Mouse (Mus musculus): ENCODE measurements around the gene Clip2. TPM values are rescaled to one million over a fixed set of nuclear protein-coding genes. Genes with fewer than 3 reads are reported as not detected.

The Clip2 gene
- total and polyA plus RNA-seq, 3 experiments = 5.4 to 16.7 (median 8.7) TPM

DNA sequence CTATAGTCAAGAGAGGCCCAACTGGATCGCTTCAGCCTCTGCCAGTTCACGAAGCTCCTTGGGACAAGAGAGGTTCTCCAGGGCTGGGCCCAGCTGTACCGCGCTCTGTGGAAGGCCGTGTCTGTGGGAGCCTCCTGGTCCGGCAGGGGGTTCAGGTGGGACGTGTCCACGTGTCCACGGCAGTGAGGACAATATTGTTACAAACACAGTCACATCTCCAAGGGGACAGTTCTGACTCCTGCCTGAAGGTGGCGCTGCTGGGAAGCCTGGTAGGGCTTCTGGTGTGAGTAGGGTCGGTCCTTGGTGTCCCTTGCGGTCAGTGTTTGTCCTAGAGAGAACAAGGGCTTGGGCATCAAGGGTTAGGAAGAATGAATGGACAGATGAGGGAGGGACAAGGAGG lies 61.8 kb downstream of the Clip2 start:
- Histone ChIP-seq H3K4me2 (ENCODE audit: insufficient read depth, low read depth, poor library complexity, severe bottlenecking) (no peak overlapping the region), H3K36me3 (replicated peaks in 1 of 2; ENCODE audit: control insufficient read depth in 1 of 2, insufficient read depth in 1 of 2, low read length in 1 of 2) (peaks cover 0 to 43% of the 10 kb centered on the region in 2 experiments), H3K4me3 (replicated peaks in 1 of 3; ENCODE audit: low read depth in 2 of 3, low read length in 2 of 3, poor library complexity in 1 of 3) (peak overlapping the region in 1 of 3 experiments; percentile 10), H3K9ac (ENCODE audit: insufficient read depth, low read depth) (no peak overlapping the region), H3K27me3 (replicated peaks) (no peaks in the 10 kb centered on the region), H3K9me3 (replicated peaks; ENCODE audit: low read length) (no peaks in the 10 kb centered on the region), H3K27ac (ENCODE audit: insufficient read depth, low read depth) (no peak overlapping the region), H3K79me2 (replicated peaks; ENCODE audit: control insufficient read depth, extremely low read depth, insufficient read depth, poor library complexity, severe bottlenecking) (no peaks in the 10 kb centered on the region), H3K4me1 (ENCODE audit: control insufficient read depth in 1 of 2, insufficient read depth in 2 of 2) (peaks cover 25 to 63% of the 10 kb centered on the region in 2 experiments)
- peak; percentile 84 for DNase-seq (ENCODE audit: extremely low read depth)
- in situ Hi-C loops (cut with MboI; ENCODE audit: low pct_ligation_motif_present, low pct_unique_long_range_greater_than_20kb, low sequenced_read_pairs) (loop anchor here (5.0 kb wide), 2 partner anchors 127 to 308 kb away; partner anchors contain the start of genes Gtf2ird2 and Lat2), dilution Hi-C loops (cut with MboI; ENCODE audit: extremely low pct_ligation_motif_present, extremely low pct_unique_long_range_greater_than_20kb, low sequenced_read_pairs) (no loop called here)
- TF ChIP-seq SMC3 (IDR thresholded peaks at IDR 0.05; ENCODE audit: low read depth, low read length) (no peak), CTCF (conservative IDR thresholded peaks at IDR 0.05 in 1 of 2, IDR thresholded peaks at IDR 0.05 in 1 of 2; ENCODE audit: low read depth in 2 of 2, low read length in 2 of 2) (peak; percentile 73 to 87), RAD21 (IDR thresholded peaks at IDR 0.05; ENCODE audit: low read depth, low read length) (peak; percentile 2)

DNA sequence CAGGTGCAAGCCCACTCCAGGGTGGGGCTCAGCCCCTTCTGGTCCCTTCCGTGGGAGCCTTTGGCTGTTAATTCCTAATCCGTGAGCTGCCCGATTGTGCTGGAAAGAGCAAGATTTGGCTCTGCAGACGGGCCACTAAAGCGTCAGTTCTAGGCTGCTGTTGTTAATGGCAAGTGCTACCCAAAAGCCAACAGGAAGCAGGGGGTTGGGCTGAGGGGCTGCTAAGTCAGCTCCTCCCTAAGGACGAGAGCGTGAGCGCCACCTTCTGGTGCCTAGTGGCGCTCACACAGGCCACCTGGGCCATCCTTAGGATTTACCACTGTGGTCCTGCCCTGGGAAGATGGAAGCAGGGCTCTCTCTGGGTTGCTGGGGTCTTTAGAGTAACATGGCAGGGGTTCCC lies 62.7 kb downstream of the Clip2 start:
- peak; percentile 86 for DNase-seq (ENCODE audit: extremely low read depth)
- no peak overlapping the region for H3K9ac ChIP-seq (ENCODE audit: insufficient read depth, low read depth)
- H3K27me3 ChIP-seq (replicated peaks) = no peaks in the 10 kb centered on the region
- in situ Hi-C loops (cut with MboI; ENCODE audit: low pct_ligation_motif_present, low pct_unique_long_range_greater_than_20kb, low sequenced_read_pairs) = no loop called here
- no peak overlapping the region for H3K4me2 ChIP-seq (ENCODE audit: insufficient read depth, low read depth, poor library complexity, severe bottlenecking)
- H3K27ac ChIP-seq (ENCODE audit: insufficient read depth, low read depth) = no peak overlapping the region
- no peaks in the 10 kb centered on the region for H3K9me3 ChIP-seq (replicated peaks; ENCODE audit: low read length)
- no peaks in the 10 kb centered on the region for H3K79me2 ChIP-seq (replicated peaks; ENCODE audit: control insufficient read depth, extremely low read depth, insufficient read depth, poor library complexity, severe bottlenecking)
- dilution Hi-C loops (cut with MboI; ENCODE audit: extremely low pct_ligation_motif_present, extremely low pct_unique_long_range_greater_than_20kb, low sequenced_read_pairs) = no loop called here
- no peak overlapping the region for H3K4me3 ChIP-seq (replicated peaks in 1 of 3; ENCODE audit: low read depth in 2 of 3, low read length in 2 of 3, poor library complexity in 1 of 3)
- peaks cover 0 to 37% of the 10 kb centered on the region in 2 experiments for H3K36me3 ChIP-seq (replicated peaks in 1 of 2; ENCODE audit: control insufficient read depth in 1 of 2, insufficient read depth in 1 of 2, low read length in 1 of 2)
- TF ChIP-seq USF1 (IDR thresholded peaks at IDR 0.05; ENCODE audit: low read depth, low read length) = no peak
- peak; percentile 34 for TF ChIP-seq RAD21 (IDR thresholded peaks at IDR 0.05; ENCODE audit: low read depth, low read length)
- 0 out of 2 replicates have a peak, but pooled peaks have one; percentile 18 for TF ChIP-seq ELF1 (IDR thresholded peaks at IDR 0.05; ENCODE audit: low read depth, low read length)
- 0 out of 2 replicates have a peak, but pooled peaks have one; percentile 20 for TF ChIP-seq MAFK (IDR thresholded peaks at IDR 0.05; ENCODE audit: insufficient replicate concordance, low read length)
- TF ChIP-seq SMC3 (IDR thresholded peaks at IDR 0.05; ENCODE audit: low read depth, low read length) = peak; percentile 42
- TF ChIP-seq TCF12 (IDR thresholded peaks at IDR 0.05; ENCODE audit: low read depth, low read length) = peak; percentile 21; the same call in 1 of the 2 replicates
- TF ChIP-seq CTCF (conservative IDR thresholded peaks at IDR 0.05 in 1 of 2, IDR thresholded peaks at IDR 0.05 in 1 of 2; ENCODE audit: low read depth in 2 of 2, low read length in 2 of 2) = peak; percentile 45 to 71
- no peak for TF ChIP-seq RCOR1 (conservative IDR thresholded peaks at IDR 0.05; ENCODE audit: low read depth, low read length)
- peaks cover 22 to 56% of the 10 kb centered on the region in 2 experiments for H3K4me1 ChIP-seq (ENCODE audit: control insufficient read depth in 1 of 2, insufficient read depth in 2 of 2)

DNA sequence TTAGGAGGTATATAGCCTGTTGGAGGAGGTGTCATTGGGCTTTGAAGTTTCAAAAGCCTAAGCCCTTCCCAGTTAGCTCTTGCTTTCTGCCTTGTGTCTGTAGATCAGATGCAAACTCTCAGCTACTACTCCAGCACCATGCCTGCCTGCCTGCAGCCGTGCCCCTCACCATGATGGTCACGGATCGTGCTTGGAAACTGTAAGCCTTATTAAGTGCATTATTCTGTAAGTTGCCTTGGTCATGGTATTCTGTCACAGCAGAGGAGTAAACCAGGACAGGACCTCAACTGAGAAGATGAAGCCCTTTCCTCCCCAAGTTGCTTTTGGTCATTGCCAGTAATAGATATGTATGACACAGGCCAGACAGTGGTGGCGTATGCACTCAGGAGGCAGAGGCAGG lies 63.6 kb downstream of the Clip2 start:
- no peak overlapping the region for H3K4me2 ChIP-seq (ENCODE audit: insufficient read depth, low read depth, poor library complexity, severe bottlenecking)
- dilution Hi-C loops (cut with MboI; ENCODE audit: extremely low pct_ligation_motif_present, extremely low pct_unique_long_range_greater_than_20kb, low sequenced_read_pairs) = no loop called here
- no peaks in the 10 kb centered on the region for H3K9me3 ChIP-seq (replicated peaks; ENCODE audit: low read length)
- H3K27me3 ChIP-seq (replicated peaks) = no peaks in the 10 kb centered on the region
- peaks cover 22 to 46% of the 10 kb centered on the region in 2 experiments for H3K4me1 ChIP-seq (ENCODE audit: control insufficient read depth in 1 of 2, insufficient read depth in 2 of 2)
- peaks cover 0 to 34% of the 10 kb centered on the region in 2 experiments for H3K36me3 ChIP-seq (replicated peaks in 1 of 2; ENCODE audit: control insufficient read depth in 1 of 2, insufficient read depth in 1 of 2, low read length in 1 of 2)
- H3K27ac ChIP-seq (ENCODE audit: insufficient read depth, low read depth) = no peak overlapping the region
- no peaks in the 10 kb centered on the region for H3K79me2 ChIP-seq (replicated peaks; ENCODE audit: control insufficient read depth, extremely low read depth, insufficient read depth, poor library complexity, severe bottlenecking)
- DNase-seq (ENCODE audit: extremely low read depth) = no peak
- in situ Hi-C loops (cut with MboI; ENCODE audit: low pct_ligation_motif_present, low pct_unique_long_range_greater_than_20kb, low sequenced_read_pairs) = no loop called here
- no peak overlapping the region for H3K4me3 ChIP-seq (replicated peaks in 1 of 3; ENCODE audit: low read depth in 2 of 3, low read length in 2 of 3, poor library complexity in 1 of 3)
- H3K9ac ChIP-seq (ENCODE audit: insufficient read depth, low read depth) = no peak overlapping the region
- no peak for TF ChIP-seq ZKSCAN1 (IDR thresholded peaks at IDR 0.05; ENCODE audit: borderline replicate concordance, low read depth, low read length)
- no peak for TF ChIP-seq JUND (conservative IDR thresholded peaks at IDR 0.05; ENCODE audit: low read depth, low read length)

All from CH12.LX (cell line).